Mouse (Mus musculus): ENCODE results near the gene Nemp2.

- TF ChIP-seq GATA1 (IDR thresholded peaks at IDR 0.05; ENCODE audit: borderline replicate concordance, low read length): no peak
- TF ChIP-seq FLI1 (IDR thresholded peaks at IDR 0.05; ENCODE audit: low read length): no peak
These were observed 1.1 kb downstream of the Nemp2 start for GRCm38 (mm10) chr1:52631570-52631969.

Data from megakaryocyte, embryonic 14.5 days (primary cell).